Mouse (Mus musculus) kidney, adult 9 months (tissue): Measurements from ENCODE around the gene Vps33b.
A peak's percentile ranks its signal among the peaks of the same experiment; 100 is the strongest.

Experiments
- DNase-seq: peaks from one replicate; pipeline ENCODE4 v3.0.0; 2022

The Vps33b gene

DNA sequence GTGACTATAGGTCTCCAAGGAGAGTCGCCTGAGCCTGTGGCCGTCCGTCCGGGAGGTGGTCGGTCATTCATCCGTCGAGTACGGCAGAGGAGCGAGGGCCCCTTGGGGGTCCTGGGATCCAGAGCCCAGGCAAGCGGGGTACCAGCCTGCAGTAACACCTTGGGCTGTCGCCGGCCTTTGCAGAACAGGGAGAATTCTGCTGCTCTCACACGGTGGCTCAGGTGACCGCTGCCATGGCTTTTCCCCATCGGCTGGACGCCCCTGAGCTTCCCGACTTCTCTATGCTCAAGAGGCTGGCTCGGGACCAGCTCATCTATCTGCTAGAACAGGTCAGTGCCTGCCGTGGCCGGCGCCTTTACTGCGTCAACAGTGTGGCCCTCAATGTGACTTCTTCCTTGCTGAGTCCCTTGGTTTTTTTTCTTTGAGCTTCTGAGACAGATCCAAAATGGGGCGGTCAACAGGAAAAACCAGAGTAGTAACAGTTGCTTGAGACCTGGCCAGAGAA is 354 bp downstream of the Vps33b start:
- DNase-seq, result peak; percentile 49

DNA sequence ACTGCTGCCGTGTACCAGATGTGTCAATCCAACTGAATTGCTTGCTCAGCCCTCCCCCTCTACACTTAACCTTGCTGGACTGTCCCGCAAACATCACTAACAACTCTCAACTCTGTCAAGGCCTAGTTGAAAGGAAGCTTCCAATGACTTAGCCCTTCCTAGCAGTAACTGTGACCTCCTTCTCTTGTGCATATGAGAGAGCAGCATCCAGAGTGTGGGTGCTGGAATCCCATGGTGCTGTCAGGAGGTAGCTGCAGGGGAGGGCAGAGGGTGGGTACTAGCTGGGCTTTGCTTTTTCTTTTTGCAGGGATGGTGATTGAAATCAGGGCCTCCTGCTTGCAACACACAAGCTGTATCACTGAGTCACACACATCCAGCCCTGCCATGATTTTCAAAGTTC is 4.0 kb downstream of the Vps33b start:
- DNase-seq, result no peak

DNA sequence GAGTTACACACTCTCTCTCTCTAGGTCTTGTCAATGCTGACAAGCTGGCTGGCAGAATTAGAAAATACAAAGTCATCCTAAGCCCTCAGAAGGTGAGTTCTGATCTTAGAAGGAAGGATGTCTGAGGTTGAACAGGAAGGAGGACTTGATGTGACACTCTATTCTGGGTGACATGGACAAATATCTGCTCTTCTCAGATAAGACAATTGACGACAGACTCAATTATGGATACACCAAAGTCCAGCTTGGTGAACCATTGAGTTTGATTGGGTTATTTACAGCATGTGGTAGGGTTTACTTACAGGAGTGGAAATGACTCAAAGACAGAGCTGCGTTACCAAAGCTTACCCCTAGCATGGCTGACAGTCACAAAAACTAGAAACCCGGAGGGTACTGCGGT is 6.9 kb downstream of the Vps33b start:
- DNase-seq, result no peak

DNA sequence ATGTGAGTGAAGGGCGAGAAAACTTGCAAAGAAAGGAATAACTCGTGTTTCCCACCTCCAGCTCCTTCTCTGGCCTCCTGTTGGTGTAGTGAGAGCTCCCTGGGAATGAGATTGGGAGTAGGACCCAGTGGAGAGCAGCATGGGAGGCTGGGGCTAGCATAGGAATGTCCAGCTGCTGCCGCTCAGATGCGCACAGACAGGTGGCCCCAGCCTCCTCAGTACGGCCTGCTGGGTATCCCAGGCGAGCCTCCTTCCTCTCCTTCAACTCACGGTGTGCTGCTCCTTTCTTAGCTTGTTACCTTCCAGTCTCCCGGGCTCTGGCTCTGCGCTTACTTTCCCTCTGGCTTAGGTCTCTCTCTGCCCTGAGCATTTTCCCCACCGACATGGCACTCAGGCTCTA is 10.6 kb downstream of the Vps33b start:
- DNase-seq, result no peak

DNA sequence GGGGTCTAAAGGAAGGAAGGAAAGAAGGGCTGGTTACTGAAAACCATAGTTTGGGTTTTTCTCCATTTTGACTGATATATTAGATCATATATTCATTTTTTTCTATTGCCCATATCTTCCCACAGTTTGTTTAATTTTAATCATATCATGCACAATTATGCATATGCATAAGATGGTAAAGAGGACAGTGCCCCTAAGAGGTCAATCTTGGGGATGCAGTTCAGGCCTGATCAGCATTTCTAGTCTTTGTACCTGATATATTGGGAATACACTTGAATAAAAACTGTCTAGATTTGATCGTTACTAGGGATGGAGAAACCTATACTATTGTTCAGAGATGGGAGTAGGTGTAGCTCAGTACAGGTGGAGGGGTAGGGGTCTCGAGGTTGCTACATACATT is 11.5 kb downstream of the Vps33b start:
- no peak for DNase-seq

DNA sequence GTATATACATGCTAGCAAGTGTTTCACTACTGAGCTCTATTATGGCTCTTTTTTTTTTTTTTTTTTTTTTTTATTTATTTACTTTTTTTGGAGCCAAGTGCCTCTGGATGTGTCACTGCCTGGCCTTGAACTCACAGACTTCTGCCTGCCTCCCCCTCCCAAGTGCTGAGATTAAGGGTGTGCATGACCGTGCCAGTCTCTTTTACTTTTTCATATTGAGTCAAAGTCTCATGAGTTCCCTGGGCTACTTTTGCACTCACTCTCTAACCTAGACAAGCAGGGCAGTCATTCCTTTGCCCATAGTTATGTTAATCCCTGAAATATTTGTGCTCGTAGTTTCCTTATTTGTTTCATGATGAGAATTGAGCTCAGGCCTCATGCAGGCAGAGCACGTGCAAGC is 12.2 kb downstream of the Vps33b start:
- DNase-seq, result no peak

DNA sequence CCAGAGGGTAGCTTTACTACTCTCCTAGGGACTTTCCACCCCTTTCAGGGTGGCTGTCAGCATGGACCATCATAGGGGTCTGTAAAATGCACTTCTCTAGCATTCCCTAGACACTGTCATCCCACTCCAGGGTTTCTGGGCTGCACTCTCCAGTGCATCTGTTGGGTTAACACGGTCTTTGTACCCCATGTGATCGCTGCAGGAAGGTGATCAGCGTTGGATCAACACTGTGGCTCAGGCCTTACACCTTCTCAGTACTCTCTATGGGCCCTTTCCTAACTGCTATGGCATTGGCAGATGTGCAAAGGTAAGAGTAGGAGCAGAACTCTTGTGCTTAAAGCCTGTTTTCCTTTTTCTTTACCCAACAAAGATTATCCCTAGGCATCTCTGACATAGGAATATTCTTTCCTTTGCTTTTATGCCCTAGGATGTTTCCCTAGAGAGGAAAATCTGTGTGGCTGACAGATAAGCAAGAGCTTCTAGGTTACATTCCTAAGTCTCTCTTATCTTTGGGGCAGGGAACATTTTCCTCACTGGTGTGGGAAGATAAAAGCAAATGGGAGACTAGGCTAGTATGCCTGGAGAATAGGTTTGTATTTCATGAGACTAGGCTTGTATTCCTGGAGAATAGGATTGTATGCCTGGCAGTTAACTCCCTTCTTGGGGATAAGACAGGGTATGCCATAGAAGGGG is 13.9 kb downstream of the Vps33b start:
- no peak for DNase-seq

DNA sequence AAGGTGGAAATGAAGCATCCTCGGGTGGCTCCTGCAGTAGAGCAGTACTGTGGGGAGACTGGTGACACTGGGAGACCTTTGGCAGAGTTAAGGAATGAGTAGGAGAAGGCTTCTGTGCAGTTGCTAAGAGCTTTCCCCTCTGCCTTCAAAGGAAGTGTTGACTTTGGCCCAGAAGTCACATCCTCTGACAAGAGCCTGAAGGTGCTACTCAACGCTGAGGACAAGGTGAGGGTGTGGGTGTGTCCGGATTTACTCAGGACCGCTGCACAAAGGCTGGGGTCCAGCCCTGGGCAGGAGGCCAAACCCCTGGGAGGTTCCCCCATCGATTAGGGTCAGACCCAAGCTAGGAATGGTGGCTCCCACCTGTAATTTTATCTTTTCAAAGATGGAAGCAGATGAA is 14.9 kb downstream of the Vps33b start:
- DNase-seq, result no peak

DNA sequence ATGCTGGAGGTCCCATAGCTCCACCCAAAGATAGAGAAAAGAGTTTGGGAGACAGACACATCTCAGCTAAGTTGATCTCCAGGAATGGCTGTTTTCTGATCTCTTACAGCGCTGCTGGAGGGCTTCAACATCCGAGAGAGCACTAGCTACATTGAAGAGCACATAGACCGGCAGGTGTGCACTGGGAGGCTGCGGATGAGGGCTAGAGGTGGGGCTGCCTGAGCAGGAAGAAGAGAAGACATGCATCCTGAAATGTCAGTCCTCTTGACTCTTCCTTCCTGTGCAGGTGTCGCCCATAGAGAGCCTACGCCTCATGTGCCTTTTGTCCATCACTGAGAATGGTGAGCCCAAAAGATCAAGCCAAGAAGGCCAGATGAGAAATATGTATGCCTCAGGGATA is 16.3 kb downstream of the Vps33b start:
- no peak for DNase-seq

DNA sequence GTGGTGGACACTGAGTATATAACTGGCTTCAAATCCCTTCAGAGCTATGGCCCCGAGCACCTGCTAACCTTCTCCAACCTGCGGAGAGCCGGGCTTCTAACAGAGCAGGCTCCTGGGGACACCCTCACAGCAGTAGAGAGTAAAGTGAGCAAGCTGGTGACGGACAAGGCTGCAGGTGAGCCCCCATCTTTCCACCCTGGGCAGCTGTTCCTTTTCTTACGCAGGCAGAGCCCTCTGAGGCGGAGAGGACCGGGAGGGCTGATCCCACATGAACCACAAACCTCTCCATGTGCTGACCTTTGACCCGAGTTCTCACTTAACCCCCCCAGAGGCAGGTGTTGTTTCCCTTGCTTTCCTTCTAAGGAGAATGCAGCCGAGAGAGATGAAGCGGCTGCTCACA is 18.3 kb downstream of the Vps33b start:
- no peak for DNase-seq

DNA sequence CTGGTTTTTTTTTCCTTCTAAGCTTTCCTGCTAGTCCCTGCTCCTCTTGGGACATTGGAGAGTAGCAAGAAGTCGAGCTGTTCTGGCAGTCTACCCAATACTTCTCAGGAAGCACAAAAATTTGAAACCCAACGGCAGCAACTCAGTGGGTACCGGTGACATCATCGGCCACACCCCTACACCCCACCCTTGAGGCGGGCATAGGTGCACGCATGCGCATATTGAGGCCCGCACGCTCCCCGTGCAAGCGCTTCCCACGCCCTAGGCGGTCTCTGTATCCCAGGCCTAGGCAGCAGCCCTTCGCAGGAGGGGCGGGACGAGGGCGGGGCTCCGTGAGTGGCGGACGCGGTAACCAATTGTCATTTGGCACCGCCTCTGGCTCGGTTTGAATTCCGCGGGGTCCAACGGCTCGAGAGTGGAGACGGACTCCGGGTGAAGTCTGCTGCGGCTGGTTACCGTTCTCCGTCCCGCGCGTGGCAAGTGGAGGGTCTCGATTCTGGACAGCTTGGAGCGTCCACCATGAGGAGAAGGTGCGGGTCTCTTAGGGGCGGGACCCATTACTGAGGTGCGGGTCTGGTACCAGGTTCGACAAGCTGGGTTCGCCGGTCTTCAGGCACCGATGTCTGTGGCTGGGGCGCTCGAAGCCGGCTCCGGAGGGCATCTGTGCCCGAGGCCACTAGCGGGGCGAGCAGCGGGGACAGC is 24.8 kb downstream of the Vps33b start, which contains the start of gene Prc1:
Gene Prc1 (plus strand): TSS at position 389 of the 702 bp plus-strand sequence.
- DNase-seq, result peak; percentile 99

DNA sequence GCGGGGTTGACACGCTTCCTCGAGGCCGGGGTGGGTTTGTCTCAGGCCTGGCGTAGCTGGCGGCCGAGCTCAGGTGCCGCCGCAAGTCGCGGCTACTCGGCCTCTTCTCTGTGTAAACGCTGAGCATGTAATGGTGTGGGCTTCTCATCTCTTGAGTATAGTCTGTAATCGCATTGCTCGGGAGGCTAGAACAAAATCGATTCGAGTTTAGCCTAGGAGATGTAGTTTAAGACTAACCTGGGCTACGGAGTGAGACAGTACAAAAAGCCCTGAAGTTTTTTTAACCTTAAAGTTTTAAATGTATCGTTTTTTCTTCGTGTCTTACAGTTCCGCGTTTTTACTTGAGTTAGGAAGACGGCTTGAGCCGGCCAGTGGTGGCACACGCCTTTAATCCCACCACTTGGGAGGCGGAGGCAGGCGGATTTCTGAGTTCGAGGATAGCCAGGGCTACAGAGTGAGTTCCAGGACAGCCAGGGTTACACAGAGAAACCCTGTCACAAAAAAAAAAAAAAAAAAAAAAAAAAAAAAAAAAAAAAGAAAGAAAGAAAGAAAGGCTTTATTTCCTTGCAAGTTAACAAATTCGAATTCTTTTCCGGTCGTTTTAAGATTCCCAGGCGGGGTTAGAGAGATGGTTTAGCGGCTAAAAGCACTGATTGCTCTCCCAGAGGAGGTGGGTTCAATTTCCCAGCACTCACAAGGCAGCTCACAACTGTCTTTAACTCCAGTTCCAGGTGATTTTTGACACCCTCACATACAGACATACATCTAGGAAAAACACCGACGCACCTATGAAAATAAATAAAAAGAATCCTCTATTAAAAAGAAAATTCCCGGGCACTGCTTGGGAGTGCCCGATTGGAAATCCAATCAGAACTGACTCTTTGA is 25.6 kb downstream of the Vps33b start:
- DNase-seq, result peak; percentile 11

DNA sequence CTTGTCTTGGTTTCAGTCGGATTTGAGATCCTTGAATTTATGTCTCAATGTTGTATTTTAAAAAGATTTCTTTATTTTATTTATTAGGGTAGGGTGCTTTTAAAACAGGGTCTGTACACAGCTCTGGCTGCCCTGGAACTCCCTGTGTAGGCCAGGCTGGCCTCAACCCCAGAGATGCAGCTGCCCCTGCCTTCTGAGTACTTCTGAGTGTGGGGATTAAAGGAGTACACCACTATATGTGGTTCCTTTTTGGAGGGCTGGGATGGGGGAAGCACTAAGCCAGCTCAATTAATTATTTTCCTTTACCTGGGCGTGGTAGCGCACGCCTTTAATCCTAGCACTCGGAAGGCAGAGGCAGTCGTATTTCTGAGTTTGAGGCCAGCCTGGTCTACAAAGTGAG is 27.0 kb downstream of the Vps33b start:
- DNase-seq, result no peak

DNA sequence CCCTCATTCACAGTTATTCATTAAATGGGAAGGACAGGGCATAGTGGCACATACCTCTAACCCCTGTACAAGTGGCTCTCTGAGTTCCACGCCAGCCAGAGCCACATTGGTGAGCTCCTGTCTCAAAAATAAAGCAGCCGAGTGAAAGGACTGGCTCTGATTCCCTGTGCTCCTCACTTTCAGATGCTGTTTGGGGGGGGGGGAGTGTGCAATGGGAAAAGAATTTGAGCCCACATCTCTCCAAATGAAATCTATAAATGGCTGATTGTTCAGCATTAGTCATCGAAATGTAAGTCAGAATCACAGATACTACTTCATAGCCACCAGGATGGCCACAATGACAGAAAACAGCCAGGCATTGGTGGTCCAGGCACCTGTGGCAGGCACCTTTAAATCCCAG is 27.6 kb downstream of the Vps33b start:
- DNase-seq, result no peak

DNA sequence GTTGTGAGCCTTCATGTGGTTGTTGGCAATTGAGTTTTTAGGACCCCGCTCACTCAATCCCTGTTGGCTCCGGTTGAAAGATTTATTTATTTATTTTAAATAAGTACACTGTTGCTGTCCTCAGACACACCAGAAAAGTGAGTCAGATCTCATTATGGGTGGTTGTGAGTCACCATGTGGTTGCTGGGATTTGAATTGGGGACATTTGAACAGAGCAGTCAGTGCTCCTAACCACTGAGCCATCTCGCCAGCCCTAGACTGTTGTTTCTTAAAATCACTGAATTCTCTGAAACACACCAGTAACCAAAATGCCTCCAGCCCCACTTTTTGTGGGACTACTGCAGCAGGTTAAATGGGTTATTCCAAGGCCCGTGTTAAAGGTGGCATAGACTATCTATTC is 29.3 kb downstream of the Vps33b start:
- DNase-seq, result no peak

DNA sequence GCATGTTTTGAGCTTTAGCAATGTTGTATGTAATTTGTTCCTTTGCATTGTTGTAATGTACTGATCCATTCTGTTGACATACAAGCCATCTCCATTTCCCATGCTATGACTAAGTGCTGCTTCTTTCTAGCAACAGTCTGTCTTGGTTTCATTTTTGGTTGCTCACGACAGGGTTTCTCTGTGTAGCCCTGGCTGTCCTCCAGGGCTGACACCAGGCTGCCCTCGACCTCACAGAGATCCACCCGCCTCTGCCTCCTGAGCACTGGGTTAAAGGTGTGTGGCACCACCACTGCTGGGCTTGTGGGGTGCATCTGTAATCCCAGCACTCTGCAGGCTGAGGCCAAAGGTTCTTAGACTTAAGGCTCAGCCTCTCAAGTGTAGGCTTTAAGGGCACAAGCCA is 30.1 kb downstream of the Vps33b start:
- DNase-seq, result no peak

DNA sequence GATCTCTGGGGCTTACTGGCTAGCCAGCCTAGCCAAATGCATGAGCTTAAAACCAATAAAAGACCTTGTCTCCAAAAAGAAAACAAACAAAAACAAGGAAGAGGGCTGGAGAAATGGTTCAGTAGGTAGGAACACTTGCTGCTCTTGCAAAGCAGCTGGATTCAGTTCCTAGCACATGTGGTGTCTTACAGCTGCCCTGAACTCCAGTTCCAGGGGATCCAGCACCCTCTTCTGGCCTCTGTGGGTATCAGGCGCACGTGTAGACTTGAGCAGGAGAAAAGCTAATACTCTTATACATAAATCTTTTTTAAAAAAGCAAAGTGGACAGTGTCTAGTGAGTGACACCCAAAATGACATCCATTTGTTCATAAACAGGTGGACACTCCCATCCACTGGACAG is 32.1 kb downstream of the Vps33b start:
- DNase-seq, result no peak

DNA sequence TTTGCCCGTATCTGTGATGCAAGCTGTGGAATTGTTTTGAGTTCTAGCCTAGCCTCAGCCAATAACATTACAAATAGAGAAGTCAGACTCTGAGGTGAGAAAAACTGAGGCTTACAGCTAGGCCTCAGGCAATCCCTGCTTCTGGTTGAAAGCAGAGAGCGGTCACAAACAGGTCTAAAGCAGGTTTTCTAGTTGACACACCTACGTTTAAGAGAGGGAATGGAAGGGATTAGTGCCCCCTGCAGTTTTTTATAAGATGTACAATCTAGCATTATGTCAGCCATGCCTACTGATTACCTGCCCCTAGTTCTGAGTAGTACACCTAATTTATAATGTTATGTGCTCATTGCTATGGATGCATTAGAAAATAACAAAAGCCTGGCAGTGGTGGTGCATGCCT is 38.3 kb downstream of the Vps33b start:
- no peak for DNase-seq

DNA sequence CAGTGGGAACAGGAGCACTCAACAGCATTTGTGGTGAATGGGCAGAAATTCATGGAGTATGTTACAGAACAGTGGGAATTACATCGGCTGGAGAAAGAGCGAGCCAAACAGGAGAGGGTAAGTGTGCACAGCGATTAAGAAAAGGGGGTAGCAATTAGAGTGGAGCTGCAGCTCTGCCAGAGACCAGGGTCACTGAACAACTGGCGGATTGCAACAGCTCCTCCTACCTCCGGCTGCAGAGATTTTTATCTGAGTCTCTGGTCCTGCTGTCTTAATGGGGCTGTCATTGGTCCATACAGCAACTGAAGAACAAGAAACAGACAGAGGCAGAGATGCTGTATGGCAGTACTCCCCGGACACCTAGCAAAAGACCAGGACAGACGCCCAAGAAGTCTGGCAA is 41.3 kb downstream of the Vps33b start:
- DNase-seq, result no peak

DNA sequence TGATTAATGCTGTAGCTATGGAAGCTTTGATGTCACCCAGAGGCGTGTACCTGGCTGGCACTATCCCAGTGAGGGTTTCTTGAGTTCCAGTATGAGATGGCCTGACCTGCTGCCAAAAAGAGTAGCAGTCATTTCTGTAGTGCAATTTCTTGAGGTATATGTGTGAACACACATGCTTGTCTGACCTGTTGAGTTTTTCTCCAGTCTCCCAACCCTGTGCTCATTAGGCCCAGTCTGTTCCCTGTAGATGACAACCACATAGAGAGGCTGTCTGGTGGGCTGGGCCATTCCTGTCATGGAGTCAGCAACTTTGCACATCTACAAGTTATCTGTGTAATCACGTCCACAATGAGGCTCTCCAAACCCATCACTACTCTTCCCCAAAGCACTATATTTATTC is 46.3 kb downstream of the Vps33b start:
- DNase-seq, result no peak

DNA sequence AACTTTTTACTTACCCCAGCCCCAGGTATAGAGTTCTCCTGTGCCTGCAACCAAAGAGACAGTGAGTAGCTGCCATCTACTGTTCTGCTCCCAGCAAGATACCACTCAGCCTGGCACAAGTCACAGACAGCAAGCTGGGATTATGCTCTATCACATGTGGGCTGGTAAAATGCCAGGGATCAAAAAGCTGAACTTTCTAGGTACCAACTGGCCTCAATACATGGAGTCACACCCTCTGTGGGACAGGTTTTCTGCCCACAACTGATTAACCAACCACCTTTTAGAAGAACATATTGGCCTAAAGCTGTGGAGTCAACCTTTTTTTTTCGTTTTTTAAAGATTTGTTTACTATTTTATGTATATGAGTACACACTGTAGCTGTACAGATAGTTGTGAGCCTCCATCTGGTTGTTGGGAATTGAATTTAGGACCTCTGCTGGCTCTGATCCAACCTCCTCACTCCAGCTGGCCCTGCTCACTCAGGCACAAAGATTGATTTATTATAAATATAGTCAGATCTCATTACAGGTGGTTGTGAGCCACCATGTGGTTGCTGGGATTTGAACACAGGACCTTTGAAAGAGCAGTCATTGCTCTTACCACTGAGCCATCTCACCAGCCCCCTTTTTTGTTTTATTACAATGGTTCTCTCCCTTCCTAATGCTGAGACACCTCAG is 48.1 kb downstream of the Vps33b start:
- DNase-seq, result no peak

DNA sequence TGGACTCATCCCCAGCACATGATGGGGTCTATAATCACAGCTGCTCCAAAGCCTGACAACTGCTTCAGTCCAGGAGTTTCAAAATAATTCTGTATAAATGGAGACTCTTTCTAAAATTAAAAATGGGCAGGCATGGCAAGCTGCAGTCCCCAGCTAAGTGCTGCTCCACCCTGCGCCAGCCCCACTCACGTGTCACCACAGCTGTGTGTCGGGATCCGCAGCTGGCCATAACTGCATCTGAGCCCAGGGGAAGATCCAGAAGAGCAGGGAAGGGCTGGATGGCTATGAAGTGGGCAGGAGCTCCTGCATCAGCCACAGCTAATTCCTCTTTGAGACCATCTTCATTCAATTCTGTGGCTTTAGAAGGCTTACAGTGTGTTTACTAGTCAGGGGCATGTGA is 49.2 kb downstream of the Vps33b start:
- DNase-seq, result no peak
